Mouse (Mus musculus) ZHBTc4 (cell line): ENCODE results near the gene Afdn.
"Not testable (repeated sequence)": the region's sequence is repeated elsewhere in the genome, so short reads cannot be mapped to it uniquely, and the experiment has no call there.

ENCODE experiments used
- DNase-seq: peaks from one replicate; pipeline ENCODE4 v3.0.0-alpha.2; 2011; ENCODE audit warnings: low read depth, low spot score

Afdn gene

GRCm38 (mm10) chr17:13870236-13870635 is 109.9 kb downstream of the Afdn start:
- DNase-seq = no peak

GRCm38 (mm10) chr17:13874245-13874644 is 113.9 kb downstream of the Afdn start:
- no peak for DNase-seq

GRCm38 (mm10) chr17:13877460-13877859 is 117.1 kb downstream of the Afdn start:
- DNase-seq = no peak

GRCm38 (mm10) chr17:13879731-13880130 is 119.4 kb downstream of the Afdn start:
- no peak for DNase-seq

GRCm38 (mm10) chr17:13883540-13883939 is 123.2 kb downstream of the Afdn start:
- no peak for DNase-seq

GRCm38 (mm10) chr17:13889818-13890434 is 129.6 kb downstream of the Afdn start:
- no peak for DNase-seq

GRCm38 (mm10) chr17:13890932-13891331 is 130.6 kb downstream of the Afdn start:
- no peak for DNase-seq

GRCm38 (mm10) chr17:13898838-13899237 is 138.5 kb downstream of the Afdn start:
- no peak for DNase-seq

GRCm38 (mm10) chr17:13899241-13899640 is 138.9 kb downstream of the Afdn start:
- DNase-seq = no peak

- DNase-seq = no peak
Measured at GRCm38 (mm10) chr17:13903793-13904192, 143.5 kb downstream of the Afdn start.

GRCm38 (mm10) chr17:13907082-13907481 is 146.7 kb downstream of the Afdn start:
- no peak for DNase-seq

GRCm38 (mm10) chr17:13907681-13908080 is 147.3 kb downstream of the Afdn start:
- DNase-seq = no peak

GRCm38 (mm10) chr17:13913951-13914350 is 153.6 kb downstream of the Afdn start:
- no peak for DNase-seq

GRCm38 (mm10) chr17:13914531-13914930 is 154.2 kb downstream of the Afdn start:
- no peak for DNase-seq

- DNase-seq = peak; percentile 61
Measured at GRCm38 (mm10) chr17:13920771-13921170, 160.4 kb downstream of the Afdn start.

- DNase-seq = no peak
Measured at GRCm38 (mm10) chr17:13923418-13923817, 163.1 kb downstream of the Afdn start.

GRCm38 (mm10) chr17:13924588-13924987 is 164.2 kb downstream of the Afdn start:
- no peak for DNase-seq

GRCm38 (mm10) chr17:13925931-13926330 is 165.6 kb downstream of the Afdn start:
- no peak for DNase-seq

- DNase-seq = no peak
Measured at GRCm38 (mm10) chr17:13930421-13930820, 170.1 kb downstream of the Afdn start.

- not testable (repeated sequence) for DNase-seq
Measured at GRCm38 (mm10) chr17:13935364-13935763, 175.0 kb downstream of the Afdn start.

GRCm38 (mm10) chr17:13937787-13938186 is 177.4 kb downstream of the Afdn start:
- DNase-seq = no peak

GRCm38 (mm10) chr17:13938652-13939051 is 178.3 kb downstream of the Afdn start:
- DNase-seq = no peak

GRCm38 (mm10) chr17:13939231-13939630 is 178.9 kb downstream of the Afdn start:
- DNase-seq = not testable (repeated sequence)

GRCm38 (mm10) chr17:13940487-13940886 is 180.1 kb downstream of the Afdn start:
- no peak for DNase-seq
